In genomic region chrX:135058949-135059348, GRCm38 (mm10) we compare ENCODE assay signal across 15 mouse cellular contexts.
"Had no signal": no experiment of that assay in that cellular context is flagged by ENCODE, and none has a peak within 500 bp of the region (broad histone marks: within the 10 kb centered on the region; RNA-seq: fewer than 3 reads in every experiment).

No protein-coding gene starts in this region.

- H3K4me3 ChIP-seq: neural tube, embryonic 13.5 days; stomach, embryonic 15.5 days had no signal

- H3K4me1 ChIP-seq: neural tube, embryonic 13.5 days; stomach, embryonic 15.5 days had no signal

- H3K9ac ChIP-seq: neural tube, embryonic 13.5 days; stomach, embryonic 15.5 days had no signal

- H3K36me3 ChIP-seq: neural tube, embryonic 13.5 days; stomach, embryonic 15.5 days had no signal

- H3K4me2 ChIP-seq: neural tube, embryonic 13.5 days; stomach, embryonic 15.5 days had no signal

- DNase-seq: retina, postnatal 1 day; right cerebral cortex, adult 18-20 months; right cerebral cortex, postnatal 14 days; right cerebral cortex, postnatal 25 days; right cerebral cortex, postnatal 4 days; spleen, adult 18-20 months; thymus, adult 18-20 months; thymus, adult 2 months; thymus, postnatal 14 days; thymus, postnatal 25 days; thymus, postnatal 36 days; thymus, postnatal 4 days had no signal

- H3K9me3 ChIP-seq: neural tube, embryonic 13.5 days; stomach, embryonic 15.5 days had no signal

- H3K27ac ChIP-seq: neural tube, embryonic 13.5 days; stomach, embryonic 15.5 days; stomach, postnatal 0 days had no signal
